Mouse (Mus musculus) kidney, postnatal 0 days (tissue): ENCODE measurements at regions not wholly inside any gene's neighbourhood (a gene's known extent, or its start where the extent isn't known, plus 50 kb on each side); places are given as distances from the start of the nearest gene placed in this dataset.
"Not testable (repeated sequence)": the region's sequence is repeated elsewhere in the genome, so short reads cannot be mapped to it uniquely, and the experiment has no call there.

Source experiments
- ATAC-seq: fragments of 200-750 bp; cut with Nextera tagmentation; replicated peaks from 2 replicates; pipeline ENCODE4 v1.8.0; 2017; ENCODE audit warnings: low read depth, moderate number of reproducible peaks, moderate TSS enrichment, moderate library complexity; ENCODE audit not compliant: low FRiP score
- DNase-seq: peaks from one replicate; pipeline ENCODE4 v3.0.0-alpha.2; 2016; ENCODE audit warnings: low spot score
- H3K27ac ChIP-seq: fragments of 300-500 bp; sonication (generic); 2 replicates; pipeline ENCODE4 v1.5.1; 2014; ENCODE audit warnings: mild to moderate bottlenecking
- H3K27me3 ChIP-seq: fragments of 300-500 bp; sonication (generic); 2 replicates; pipeline ENCODE4 v1.6.1; 2014; ENCODE audit warnings: low read length, mixed read lengths; ENCODE audit not compliant: insufficient read depth
- H3K36me3 ChIP-seq: fragments of 300-500 bp; sonication (generic); 2 replicates; pipeline ENCODE4 v1.6.1; 2014; ENCODE audit warnings: low read length, mixed read lengths; ENCODE audit not compliant: insufficient read depth
- H3K4me1 ChIP-seq: fragments of 300-500 bp; sonication (generic); replicated peaks from 2 replicates; pipeline ENCODE4 v1.6.1; 2014; ENCODE audit warnings: antibody characterized with exemption, low read length, mixed read lengths; ENCODE audit not compliant: insufficient read depth
- H3K4me2 ChIP-seq: fragments of 300-500 bp; sonication (generic); 2 replicates; pipeline ENCODE4 v1.6.1; 2014; ENCODE audit warnings: mild to moderate bottlenecking, low read length, moderate library complexity, mixed read lengths
- H3K4me3 ChIP-seq: fragments of 300-500 bp; sonication (generic); replicated peaks from 2 replicates; pipeline ENCODE4 v1.5.1; 2014; ENCODE audit warnings: low read depth, low read length
- H3K9ac ChIP-seq: fragments of 300-500 bp; sonication (generic); 2 replicates; pipeline ENCODE4 v1.6.1; 2014; ENCODE audit warnings: low read depth, low read length
- H3K9me3 ChIP-seq: fragments of 300-500 bp; sonication (generic); replicated peaks from 2 replicates; pipeline ENCODE4 v1.6.1; 2016; ENCODE audit warnings: low read length, inconsistent platforms, mixed read lengths
- CTCF ChIP-seq: IDR thresholded peaks from 2 replicates; pipeline ENCODE4 v1.5.1; 2016; ENCODE audit warnings: antibody characterized with exemption, low read depth, mild to moderate bottlenecking, moderate library complexity
- WGBS: fragments of 180-500 bp; shearing (Covaris S2); extraction: QIAGEN DNeasy Blood & Tissue Kit; methylation state at CpG from one replicate; pipeline ENCODE4 v1.1.7; 2014; 5-methylcytosine and 5-hydroxymethylcytosine counted together

DNA sequence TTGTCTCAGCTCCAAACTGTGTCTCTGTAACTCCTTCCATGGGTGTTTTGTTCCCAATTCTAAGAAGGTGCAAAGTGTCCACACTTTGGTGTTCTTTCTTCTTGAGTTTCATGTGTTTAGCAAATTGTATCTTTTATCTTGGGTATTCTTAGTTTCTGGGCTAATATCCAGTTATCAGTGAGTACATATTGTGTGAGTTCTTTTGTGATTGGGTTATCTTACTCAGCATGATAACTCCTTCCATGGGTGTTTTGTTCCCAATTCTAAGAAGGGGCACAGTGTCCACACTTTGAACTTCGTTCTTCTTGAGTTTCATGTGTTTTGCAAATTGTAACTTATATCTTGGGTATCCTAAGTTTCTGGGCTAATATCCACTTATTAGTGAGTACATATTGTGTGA, 635.6 kb upstream of the Amot start:
- not testable (repeated sequence) for H3K27me3 ChIP-seq, H3K4me3 ChIP-seq, DNase-seq, H3K27ac ChIP-seq, H3K4me1 ChIP-seq, H3K9ac ChIP-seq, H3K36me3 ChIP-seq, ATAC-seq, H3K9me3 ChIP-seq, H3K4me2 ChIP-seq
- WGBS, result 77% methylated on average over 1 of the region's 1 CpGs

DNA sequence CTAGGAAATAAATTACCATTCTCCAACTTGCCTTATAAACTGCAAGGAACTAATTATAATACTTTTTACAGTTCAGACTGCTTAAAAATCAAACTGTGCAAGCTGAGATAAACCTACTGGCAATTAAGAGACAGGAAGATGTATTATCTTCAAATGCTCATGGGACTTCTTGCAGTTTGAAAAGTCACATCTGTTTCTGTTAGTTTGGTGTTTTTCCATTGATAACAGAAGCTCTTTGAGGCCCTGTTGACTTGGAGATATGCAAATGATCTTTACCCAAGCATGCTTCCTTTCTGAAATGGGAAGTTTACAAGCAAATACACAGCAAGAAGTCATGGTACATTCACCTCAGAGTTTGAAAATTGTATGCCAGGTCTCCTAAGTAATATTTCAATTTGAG, 605.7 kb upstream of the Amot start:
- DNase-seq (peak; percentile 9), ATAC-seq (no peak)
- Histone ChIP-seq H3K4me1 (no peaks in the 10 kb centered on the region), H3K27ac (no peak overlapping the region), H3K9ac (no peak overlapping the region), H3K4me2 (no peak overlapping the region), H3K4me3 (no peak overlapping the region), H3K27me3 (no peaks in the 10 kb centered on the region), H3K36me3 (no peaks in the 10 kb centered on the region), H3K9me3 (no peaks in the 10 kb centered on the region)
- no peak for TF ChIP-seq CTCF

DNA sequence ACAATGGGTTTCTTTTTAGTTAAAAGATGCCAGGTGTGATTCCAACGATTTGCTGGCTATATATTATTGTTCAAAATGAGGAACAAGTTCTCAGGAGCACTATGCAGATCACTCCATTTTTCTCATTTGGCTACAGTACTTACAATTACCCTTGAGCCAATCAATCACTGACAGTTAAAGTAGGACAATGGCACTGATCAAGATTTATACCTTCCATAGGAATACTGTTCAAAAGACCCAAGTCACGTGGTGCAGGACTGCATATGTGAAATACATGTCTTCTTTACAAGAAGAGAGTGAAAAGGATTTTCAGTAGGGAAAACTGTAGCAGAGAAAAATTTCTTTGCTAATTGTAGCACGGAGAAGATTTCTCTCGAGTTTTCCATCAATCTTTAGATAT, 604.9 kb upstream of the Amot start:
- DNase-seq (no peak), ATAC-seq (no peak)
- Histone ChIP-seq H3K4me3 (no peak overlapping the region), H3K9ac (no peak overlapping the region), H3K4me1 (no peaks in the 10 kb centered on the region), H3K27me3 (no peaks in the 10 kb centered on the region), H3K9me3 (no peaks in the 10 kb centered on the region), H3K36me3 (no peaks in the 10 kb centered on the region), H3K4me2 (no peak overlapping the region), H3K27ac (no peak overlapping the region)
- 69% methylated on average over 4 of the region's 4 CpGs for WGBS
- TF ChIP-seq CTCF, result no peak
